Mouse (Mus musculus) lung, postnatal 25 days (tissue): ENCODE measurements around the gene Slc15a4.

ENCODE experiments used
- DNase-seq: peaks from one replicate; pipeline ENCODE4 v3.0.0; 2022; ENCODE audit warnings: low spot score

Gene Slc15a4

GRCm38 (mm10) chr5:127620371-127620770 is 12.3 kb downstream of the Slc15a4 start:
- DNase-seq, result no peak

GRCm38 (mm10) chr5:127618834-127619233 is 13.9 kb downstream of the Slc15a4 start:
- DNase-seq, result no peak

- DNase-seq, result peak; percentile 98
Measured at GRCm38 (mm10) chr5:127616884-127617635, 15.6 kb downstream of the Slc15a4 start.

GRCm38 (mm10) chr5:127616151-127616550 is 16.5 kb downstream of the Slc15a4 start:
- no peak for DNase-seq

DNA sequence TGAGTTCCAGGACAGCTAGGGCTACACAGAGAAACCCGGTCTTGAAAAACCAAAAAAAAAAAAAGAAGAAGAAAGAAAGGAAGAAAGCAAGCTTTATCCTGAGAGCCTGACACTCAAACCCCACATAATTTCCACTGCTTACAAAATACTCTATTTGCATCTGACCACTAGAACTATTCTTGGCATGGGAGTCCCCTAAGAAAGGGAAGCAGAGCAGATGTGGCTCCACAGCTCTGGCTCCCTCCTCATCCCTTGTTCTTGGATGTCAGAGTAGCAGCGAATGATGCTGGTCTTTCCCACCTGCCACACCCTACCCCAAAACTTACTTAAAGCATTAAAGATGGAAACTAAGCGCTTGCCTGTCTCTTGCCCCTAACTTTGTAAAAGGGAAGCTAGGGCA is 17.2 kb downstream of the Slc15a4 start:
- DNase-seq, result no peak

DNA sequence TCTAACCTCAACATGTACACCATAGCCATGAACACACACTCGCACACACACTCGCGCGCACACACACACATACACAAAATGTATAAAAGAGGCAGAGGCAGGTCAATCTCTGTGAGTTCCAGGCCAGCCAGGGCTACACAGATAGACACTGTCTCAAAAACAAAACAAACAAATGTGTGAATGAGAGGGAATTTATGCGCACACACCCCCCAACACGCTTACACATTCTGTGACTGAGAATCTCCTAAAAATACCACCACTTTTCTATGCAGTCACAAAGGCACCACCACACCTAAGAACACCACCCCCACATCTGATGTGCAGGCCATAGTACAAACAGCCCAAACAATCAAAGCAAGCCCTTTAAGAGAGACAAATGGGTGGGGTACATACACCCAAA is 20.3 kb downstream of the Slc15a4 start:
- no peak for DNase-seq

DNA sequence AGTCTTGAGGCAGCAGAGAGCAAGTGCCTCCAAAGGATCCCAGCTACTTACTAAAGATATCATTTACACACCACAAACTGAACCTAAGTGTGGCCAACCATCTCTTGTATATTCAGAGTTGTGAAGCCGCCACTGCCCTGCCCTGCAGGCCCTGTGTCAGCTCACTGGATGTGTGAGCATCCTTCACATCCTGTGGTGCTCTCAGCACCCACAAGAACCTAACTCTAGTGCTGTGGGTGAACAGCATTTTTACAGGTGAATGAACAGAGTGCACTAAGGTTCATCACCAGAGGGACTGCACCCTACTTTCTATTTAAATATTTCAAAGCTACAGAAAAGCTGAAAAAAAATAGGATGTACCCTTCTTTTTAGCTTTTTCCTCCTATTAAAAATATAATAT is 20.8 kb downstream of the Slc15a4 start:
- no peak for DNase-seq

- DNase-seq, result peak; percentile 86
Measured at GRCm38 (mm10) chr5:127610787-127611509, 21.7 kb downstream of the Slc15a4 start.

GRCm38 (mm10) chr5:127609191-127609714 is 23.4 kb downstream of the Slc15a4 start:
- DNase-seq, result no peak

- no peak for DNase-seq
Measured at GRCm38 (mm10) chr5:127607507-127607906, 25.2 kb downstream of the Slc15a4 start.

GRCm38 (mm10) chr5:127602996-127603395 is 29.7 kb downstream of the Slc15a4 start:
- no peak for DNase-seq

GRCm38 (mm10) chr5:127596862-127597261 is 35.8 kb downstream of the Slc15a4 start:
- DNase-seq, result no peak

GRCm38 (mm10) chr5:127595676-127596075 is 37.0 kb downstream of the Slc15a4 start:
- DNase-seq, result no peak

DNA sequence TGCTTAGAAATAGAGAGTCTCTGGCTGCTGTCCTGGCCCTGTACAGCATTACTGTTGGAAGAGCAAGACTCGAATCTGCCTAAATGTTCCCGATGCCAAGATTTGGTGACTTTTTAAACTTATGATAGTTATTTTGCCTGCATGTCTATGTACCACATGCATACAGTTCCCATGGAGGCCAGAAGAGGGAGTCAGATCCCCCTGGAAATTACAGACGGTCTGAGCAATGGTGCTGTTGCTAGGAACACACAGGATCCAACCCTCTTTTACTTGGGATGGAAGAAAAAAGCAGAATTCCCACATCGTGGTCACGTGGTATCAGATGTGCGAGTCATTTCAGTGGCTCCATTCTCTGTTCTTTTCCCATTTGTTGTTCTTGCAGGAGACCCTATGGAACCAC is 39.8 kb downstream of the Slc15a4 start:
- no peak for DNase-seq

- no peak for DNase-seq
Measured at GRCm38 (mm10) chr5:127592406-127592805, 40.3 kb downstream of the Slc15a4 start.

DNA sequence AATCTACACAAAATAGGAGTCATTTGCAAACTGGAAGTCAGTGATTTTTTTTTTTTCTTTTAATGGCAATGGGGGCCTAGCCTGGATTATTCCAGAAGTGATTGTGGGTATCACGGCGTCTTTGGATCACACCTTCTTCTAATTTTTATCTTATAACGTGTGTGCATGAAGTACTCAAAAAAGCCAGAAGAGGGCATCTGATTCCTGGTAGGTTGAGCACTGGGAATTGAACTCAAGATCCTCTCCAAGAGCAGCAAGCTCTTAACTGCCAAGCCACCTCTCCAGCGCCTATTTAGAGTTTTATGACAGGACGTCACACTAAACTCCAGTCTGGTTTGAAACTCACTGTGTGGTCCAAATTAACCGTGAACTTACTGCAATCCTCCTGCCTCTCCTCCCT is 44.8 kb downstream of the Slc15a4 start:
- DNase-seq, result no peak

- no peak for DNase-seq
Measured at GRCm38 (mm10) chr5:127583658-127584057, 49.0 kb downstream of the Slc15a4 start.

DNA sequence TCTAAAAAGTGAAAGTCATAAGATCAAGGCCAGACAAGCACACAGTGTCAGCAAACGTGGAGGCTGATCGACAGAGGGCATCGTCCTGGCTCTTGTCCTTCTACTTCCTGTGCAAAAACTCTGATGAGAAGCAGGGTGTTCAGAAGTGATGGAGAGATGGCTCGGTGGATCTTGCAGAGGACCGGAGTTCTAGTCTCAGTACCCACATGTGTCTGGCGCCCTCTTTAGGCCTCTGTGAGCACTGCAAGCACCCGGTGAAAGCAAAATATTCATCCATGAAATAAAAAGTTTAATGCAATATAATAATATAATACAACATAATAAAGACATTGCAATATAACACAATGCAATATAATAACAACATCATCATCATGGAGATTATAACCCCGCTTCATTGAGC is 55.3 kb downstream of the Slc15a4 start:
- DNase-seq, result no peak

- no peak for DNase-seq
Measured at GRCm38 (mm10) chr5:127567165-127567741, 65.4 kb downstream of the Slc15a4 start.

- no peak for DNase-seq
Measured at GRCm38 (mm10) chr5:127561086-127561485, 71.6 kb downstream of the Slc15a4 start.

DNA sequence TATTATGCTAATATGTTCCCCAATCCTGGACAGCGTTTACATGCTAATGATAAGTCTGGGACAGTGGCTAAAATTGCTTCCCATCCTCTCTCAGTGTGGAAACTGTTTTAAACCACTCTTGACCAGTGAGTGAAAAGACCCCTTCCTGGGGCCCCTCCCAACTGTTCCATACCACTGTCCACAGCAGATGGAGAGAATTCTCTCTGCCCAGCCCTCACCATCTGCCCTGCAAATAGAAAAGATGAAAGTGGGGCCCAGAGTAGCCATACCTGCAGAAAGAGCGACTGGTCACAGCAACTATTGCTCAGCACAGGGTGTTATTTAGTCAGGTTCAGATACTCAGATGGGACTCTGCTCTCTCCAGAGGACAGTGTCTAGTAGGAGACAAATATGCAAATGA is 84.6 kb downstream of the Slc15a4 start:
- no peak for DNase-seq

GRCm38 (mm10) chr5:127546585-127546991 is 86.1 kb downstream of the Slc15a4 start:
- no peak for DNase-seq
